Mouse (Mus musculus) kidney, postnatal 25 days (tissue): ENCODE results near the gene Elk4.

Experiments used
- DNase-seq, 2 experiments: peaks; one replicate each; pipeline ENCODE4 v3.0.0; 2021; ENCODE audit warnings: mixed read lengths in 2 of 2

Elk4 gene

GRCm38 (mm10) chr1:131987432-131987831 is 20.0 kb upstream of the Elk4 start:
- peak in 1 of 2 experiments; percentile 18 for DNase-seq

- DNase-seq: no peak
These were observed 17.9 kb upstream of the Elk4 start for GRCm38 (mm10) chr1:131989476-131989875.

GRCm38 (mm10) chr1:131990083-131990760 is 17.2 kb upstream of the Elk4 start:
- DNase-seq: peak in 1 of 2 experiments; percentile 27

GRCm38 (mm10) chr1:131992561-131993001 is 14.8 kb upstream of the Elk4 start:
- DNase-seq: no peak

GRCm38 (mm10) chr1:131993169-131994040 is 14.0 kb upstream of the Elk4 start:
- peak; percentile 69 to 79 for DNase-seq

GRCm38 (mm10) chr1:131995062-131995461 is 12.3 kb upstream of the Elk4 start:
- DNase-seq: peak; percentile 61 to 90

- DNase-seq: no peak
These were observed 6.9 kb upstream of the Elk4 start for GRCm38 (mm10) chr1:132000506-132000905.

- no peak for DNase-seq
These were observed 5.5 kb upstream of the Elk4 start for GRCm38 (mm10) chr1:132001880-132002330.

- no peak for DNase-seq
These were observed 4.3 kb upstream of the Elk4 start for GRCm38 (mm10) chr1:132003111-132003510.

GRCm38 (mm10) chr1:132003817-132004216 is 3.6 kb upstream of the Elk4 start:
- DNase-seq: peak; percentile 31 to 70

GRCm38 (mm10) chr1:132004574-132005180 is 2.7 kb upstream of the Elk4 start:
- no peak for DNase-seq

GRCm38 (mm10) chr1:132005466-132005865 is 1.9 kb upstream of the Elk4 start:
- no peak for DNase-seq

- DNase-seq: no peak
These were observed 1.4 kb upstream of the Elk4 start for GRCm38 (mm10) chr1:132006046-132006445.

GRCm38 (mm10) chr1:132006721-132007120 is 686 bp upstream of the Elk4 start:
- no peak for DNase-seq

GRCm38 (mm10) chr1:132007828-132008827 is 721 bp downstream of the Elk4 start:
- peak; percentile 87 to 95 for DNase-seq

- DNase-seq: no peak
These were observed 1.7 kb downstream of the Elk4 start for GRCm38 (mm10) chr1:132008881-132009644.

- peak in 1 of 2 experiments; percentile 18 for DNase-seq
These were observed 3.5 kb downstream of the Elk4 start for GRCm38 (mm10) chr1:132010632-132011501.

- no peak for DNase-seq
These were observed 4.4 kb downstream of the Elk4 start for GRCm38 (mm10) chr1:132011785-132012184.

GRCm38 (mm10) chr1:132012861-132013260 is 5.5 kb downstream of the Elk4 start:
- DNase-seq: no peak

- no peak for DNase-seq
These were observed 7.4 kb downstream of the Elk4 start for GRCm38 (mm10) chr1:132014800-132015199.
